Mouse (Mus musculus) gastrocnemius, adult 8-10 months (tissue): Measurements from ENCODE around the gene Ncoa1. TPM values are rescaled to one million over a fixed set of nuclear protein-coding genes. Genes with fewer than 3 reads are reported as not detected.
"Not testable (repeated sequence)": the region's sequence is repeated elsewhere in the genome, so short reads cannot be mapped to it uniquely, and the experiment has no call there.

Source experiments
- DNase-seq, 2 experiments: peaks; one replicate each; pipeline ENCODE4 v3.0.0; 2022; ENCODE audit warnings: low spot score in 2 of 2
- total RNA-seq, 4 experiments: library from RNA; stranded (reverse); gene quantifications; 2 replicates each; pipeline ENCODE4 v1.2.4; 2022

The Ncoa1 gene
- total RNA-seq, 4 experiments from 2014 or later = 22.4 to 31.5 (median 26.2) TPM

DNA sequence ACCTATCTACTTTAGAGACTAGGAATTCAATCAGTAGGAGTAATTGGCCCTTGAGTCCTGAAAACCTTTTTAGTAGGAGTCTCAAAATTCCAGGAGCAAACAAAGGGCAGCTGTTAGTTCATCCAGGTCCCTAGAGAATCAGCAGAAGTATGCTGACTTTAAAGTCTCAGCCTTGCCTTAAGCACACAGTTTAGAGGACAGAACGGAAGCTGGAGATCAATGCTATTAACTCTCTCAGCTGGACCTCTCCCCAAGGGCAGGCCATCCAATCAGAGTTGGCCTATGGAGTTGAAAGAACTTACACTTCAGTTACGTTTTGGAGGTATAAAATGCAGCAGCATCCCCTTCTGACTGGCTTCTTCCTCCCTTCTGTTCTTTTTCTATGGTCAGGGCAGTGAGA is 154.8 kb downstream of the Ncoa1 start:
- no peak for DNase-seq

DNA sequence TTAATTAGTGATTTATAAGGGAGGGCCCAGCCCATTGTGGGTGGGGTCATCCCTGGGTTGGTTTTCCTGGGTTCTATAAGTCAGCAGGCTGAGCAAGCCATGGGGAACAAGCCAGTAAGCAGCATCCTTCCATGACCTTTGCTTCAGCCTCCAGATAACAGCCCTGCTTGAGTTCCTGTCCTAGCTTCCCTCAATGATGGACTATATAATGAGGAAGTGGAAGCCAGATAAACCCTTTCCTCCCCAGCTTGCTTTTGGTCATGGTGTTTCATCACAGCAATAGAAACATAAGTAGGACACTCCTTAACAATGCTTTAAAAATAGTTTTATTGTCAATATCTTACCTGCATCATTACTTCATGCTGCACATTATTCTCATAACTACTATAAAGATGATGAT is 163.2 kb downstream of the Ncoa1 start:
- no peak for DNase-seq

DNA sequence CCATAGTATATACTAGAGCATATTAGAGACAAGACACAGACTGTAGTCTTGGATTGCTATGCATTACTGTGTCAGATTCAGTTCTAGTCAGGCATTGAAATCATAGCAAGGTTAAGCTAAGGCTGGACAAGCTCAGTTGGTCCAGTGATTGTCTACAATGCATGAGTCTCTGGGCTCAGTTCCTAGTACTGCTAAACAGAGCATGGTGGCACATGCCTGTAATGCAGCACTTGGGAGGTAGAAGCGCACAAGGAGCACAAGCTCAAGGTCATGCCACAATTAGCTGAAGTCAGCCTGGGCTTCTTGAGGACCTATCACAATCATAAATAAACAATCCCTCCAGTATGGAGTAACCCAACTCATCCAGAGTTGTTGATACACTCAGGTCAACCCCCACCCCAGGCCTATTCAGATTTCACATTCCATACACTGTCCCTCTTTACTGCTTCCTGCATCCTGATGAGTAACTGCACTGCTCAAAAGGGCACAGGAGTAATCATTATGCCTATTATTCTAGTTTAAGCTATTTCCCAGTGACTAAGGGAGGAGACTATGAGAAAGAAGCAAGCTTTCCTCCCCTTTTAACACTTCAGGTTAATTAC is 170.2 kb downstream of the Ncoa1 start:
- DNase-seq = no peak

DNA sequence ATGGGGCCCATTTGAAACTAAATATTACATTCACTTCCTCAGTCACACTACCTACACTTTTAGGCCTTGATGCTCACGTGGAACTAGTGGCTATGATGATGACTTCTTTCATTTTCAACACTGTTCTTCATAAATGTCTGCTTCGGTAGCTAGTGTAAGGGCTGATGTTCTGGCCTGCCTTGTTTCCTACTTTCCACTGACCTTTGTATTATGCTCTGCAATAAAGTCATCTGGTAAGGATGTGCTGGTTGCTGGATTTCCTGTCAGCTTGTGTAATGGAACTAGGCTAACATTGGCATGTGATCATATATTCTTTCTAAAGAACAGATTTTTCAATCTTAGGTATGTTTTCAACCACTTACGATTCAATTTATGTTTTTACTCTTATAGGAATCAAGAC is 177.7 kb downstream of the Ncoa1 start:
- no peak for DNase-seq

DNA sequence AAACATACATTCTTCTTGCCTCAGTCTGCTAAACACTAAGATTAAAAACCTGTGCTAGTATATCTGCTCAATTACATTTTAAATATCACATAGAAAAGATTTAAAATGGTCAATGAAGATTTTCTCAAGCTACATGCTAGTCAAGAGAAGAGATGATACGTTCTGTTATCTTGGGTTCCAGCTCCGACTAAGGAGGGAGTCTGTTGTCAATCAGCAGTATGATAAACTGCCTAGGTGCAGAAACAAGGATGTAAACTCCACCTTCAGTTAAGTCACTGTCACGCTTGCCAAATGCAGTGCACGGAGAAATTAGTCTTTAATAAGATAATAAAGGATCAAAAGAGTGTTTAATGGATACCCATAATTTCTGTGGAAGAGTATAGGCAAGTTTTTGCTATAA is 178.4 kb downstream of the Ncoa1 start:
- no peak for DNase-seq

DNA sequence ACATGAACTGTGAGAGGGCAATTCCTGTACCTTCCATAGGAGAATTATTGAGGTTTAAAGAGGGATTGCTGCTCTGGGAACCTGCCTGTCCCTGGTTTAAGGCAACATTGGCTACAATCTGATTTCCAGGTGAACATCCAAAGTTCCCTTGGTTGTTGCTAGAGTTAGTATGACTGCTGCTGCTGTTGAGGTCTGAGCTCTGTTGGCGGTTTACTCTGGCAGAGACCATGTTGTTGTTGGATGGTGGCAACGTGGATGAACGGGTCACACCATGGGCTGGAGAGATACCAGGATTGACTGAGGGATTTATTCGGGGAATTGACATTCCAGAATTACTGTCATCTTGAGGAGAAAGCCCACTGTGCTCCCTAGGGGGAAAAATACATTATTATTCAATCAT is 181.1 kb downstream of the Ncoa1 start:
- DNase-seq = no peak

DNA sequence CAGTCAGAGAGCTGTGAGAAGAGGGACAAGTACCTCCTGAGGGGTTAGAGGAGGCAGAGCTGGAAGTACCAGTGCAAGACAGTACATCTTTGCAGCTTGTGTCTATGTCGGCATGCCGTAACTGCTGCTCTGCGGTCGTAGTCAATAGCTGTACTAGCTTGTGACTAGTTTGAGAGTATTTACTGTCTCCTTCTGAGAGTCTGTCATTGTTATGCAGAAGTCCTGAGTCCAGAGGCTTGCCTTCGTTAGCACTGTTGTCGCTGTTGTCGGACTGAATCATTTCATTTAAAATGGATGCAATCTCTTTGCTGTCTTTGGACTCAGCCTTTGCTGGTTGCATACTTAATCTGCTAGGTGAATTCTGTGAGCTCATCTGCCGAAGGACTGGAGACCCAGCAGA is 181.7 kb downstream of the Ncoa1 start:
- DNase-seq = no peak

DNA sequence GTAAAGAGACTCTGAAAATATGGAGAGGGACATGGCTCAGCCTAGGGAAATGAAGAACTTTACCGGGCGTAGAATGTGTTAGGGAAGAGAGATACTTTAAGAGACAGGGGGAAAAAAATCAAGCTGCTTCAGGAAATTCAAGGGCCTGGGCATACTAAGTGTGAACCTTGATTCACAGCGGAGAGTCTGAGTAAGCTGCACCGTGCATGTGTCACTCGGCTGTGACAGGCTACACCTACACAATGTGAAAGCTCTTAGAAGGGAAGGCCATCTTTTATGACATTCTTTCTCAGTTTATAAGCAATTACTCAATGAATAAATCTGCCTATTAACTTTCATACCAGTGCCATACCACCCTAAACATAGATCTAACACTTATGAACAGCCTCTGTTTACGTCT is 183.2 kb downstream of the Ncoa1 start:
- no peak for DNase-seq

DNA sequence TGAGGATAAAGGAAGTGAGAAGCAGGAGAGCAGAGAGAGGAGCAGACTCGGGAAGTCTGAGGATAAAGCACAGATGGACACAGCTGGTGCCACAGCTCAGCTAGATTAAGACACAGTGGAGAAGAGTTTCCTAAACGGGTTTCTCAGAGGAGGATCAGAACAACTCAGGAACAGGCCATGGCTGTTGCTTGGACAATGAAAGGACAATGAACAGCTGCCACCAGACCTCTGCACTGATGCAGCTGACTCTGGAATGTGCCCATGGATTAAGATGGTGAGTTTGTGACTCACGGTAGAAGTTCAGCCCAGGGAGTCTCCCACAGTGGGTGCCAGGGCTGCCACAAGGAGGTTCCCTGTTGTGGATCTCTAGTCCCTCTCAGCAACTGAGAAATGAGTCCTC is 191.8 kb downstream of the Ncoa1 start:
- DNase-seq = no peak

DNA sequence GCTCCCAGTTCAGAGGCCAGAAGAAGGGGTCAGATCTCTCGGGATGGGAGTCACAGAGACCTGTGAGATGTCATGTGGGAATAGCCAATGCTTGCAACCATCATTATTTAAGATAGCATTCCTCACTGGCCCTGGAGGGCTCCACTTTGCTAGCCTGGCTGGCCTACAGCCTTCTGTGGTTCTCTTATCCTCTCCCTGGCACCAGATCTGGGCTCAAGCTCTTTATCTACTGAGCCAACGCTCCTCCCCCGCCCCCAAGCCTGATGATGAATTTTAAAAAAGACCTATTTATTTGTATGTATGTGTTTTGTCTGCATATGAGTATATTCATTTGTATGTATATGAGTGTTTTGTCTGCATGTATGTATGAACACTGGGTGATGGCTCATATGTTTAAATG is 197.1 kb downstream of the Ncoa1 start:
- DNase-seq = no peak

DNA sequence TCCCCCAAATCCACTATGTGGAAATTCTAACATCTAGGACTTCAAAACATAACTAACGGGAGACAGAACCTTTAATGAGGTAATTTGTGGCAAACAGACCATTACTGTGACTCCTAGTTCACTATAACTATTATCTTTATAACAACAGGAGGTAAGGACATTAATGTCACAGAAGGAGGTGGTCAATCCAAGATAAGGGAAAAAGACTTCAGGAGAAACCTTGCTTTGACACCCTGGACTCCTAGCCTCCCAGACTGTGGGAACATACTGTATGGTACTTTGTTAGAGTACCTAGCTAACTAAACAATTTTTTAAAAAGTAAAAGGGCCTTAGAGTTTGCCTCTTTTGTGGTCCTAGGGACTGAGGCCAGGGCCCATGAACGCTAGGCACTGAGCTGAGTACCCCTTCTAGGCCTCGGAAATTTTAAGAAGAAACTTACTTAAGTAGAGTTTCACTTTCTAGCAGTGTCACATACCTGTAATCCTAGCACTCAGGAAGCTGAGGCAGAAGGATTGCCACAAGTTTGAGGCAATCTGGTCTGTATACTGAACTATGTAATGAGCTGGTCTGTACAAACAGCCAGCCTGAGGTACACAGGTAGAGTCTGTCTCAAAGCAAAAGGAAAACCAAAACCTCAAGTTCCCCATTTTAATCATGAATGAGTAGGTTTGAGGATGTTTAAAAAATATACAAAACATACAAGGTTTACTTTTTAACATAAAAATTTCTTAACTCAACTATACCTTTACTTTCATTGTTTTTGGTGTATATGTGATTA is 197.8 kb downstream of the Ncoa1 start:
- DNase-seq = no peak

DNA sequence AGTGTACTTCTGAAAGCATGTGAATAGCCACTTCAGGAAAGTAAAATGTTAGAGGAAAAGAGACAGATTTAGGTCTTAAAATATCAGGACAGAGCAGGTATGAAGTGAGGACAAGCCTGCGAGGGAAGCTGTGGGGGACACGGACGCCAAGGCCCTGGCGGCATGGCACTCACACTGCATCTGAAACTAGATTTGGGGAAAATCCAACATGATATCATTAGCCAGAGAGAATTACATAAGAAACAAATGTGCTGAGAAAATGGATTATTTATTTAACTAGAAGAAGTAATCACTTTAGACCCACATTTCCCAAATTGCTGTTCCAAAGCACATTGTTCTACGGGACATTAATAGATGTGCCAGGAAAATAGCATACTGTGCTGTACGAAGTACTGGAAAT is 205.9 kb downstream of the Ncoa1 start:
- no peak for DNase-seq

DNA sequence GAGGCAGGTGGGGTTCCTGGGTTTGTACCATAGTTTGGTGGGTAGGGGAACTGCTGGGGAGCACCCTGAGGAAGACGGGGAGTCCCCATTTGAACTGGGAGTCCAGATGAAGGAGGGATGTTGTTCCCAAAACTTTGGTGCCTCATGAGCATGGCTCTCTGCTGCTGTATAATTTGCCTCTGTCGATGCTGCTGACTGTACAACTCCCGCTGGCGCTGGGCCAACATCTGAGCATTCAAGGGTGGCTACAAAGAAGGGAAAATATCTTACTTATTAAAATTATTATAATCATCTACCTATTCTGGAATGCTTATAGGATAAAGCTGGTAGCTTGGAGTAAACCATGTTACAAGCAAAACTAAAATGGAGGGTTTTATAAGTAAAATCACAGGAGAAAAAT is 209.2 kb downstream of the Ncoa1 start:
- no peak for DNase-seq

DNA sequence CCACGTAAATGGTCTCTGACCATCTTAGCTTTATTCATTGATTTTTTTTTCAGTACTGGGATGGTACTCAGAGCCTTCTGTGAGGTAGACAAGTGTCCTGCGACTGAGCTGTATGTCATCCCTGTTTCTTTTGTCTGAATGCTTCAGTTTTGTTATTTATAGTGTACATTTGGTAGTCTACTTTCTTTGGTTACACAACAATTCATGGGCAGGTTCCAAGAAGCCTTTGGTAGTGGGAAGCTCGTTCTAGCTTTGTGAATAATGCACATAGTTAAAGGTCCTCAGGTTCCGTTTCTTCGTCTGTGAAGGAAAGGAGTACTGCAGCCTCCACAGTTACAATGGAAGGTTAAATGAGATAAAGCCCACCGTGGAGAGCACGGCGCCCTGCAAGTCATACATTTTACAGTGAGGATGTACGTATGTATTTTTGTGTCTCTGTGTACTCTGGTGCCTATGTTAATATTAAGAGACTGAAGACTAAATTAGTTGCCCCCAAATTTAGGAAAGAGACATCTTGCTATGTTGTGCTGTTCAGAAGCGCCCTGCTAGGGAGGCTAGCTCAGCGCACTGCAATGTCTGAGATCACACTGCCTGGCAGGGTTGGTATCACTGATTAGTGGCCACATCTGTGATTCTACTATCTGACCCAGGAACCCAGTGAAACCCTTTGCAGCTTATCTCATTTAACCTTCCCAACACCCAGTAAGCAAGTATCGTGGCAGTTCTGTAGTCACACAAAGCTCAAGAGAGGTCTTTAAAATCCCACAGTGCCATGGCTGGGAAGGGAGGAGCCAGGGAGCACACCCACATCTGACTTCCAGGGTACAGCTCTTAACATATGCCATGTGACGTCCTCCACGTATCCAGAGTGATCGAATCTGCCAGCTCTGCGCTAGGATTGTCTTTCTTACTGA is 224.0 kb downstream of the Ncoa1 start:
- DNase-seq = peak; percentile 14 to 15

DNA sequence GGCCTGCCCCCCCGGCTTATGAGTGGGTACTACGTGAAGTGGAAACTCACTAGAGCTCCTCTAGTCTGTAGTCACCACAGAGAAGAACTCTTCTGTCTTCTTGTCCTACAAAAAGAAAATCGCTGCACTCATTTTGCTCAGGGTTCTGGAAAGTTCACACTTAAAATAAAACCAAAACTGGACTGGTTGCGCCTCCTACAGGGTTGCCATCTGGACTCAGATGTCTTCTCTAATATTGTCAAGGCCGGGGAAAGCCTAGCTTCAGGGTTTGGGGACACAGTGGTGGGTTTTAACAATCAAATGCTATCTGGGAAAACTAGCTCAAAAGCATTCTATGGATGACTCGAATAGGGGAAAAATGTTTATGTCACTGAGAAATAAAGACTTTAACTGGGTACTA is 227.2 kb downstream of the Ncoa1 start:
- DNase-seq = no peak

DNA sequence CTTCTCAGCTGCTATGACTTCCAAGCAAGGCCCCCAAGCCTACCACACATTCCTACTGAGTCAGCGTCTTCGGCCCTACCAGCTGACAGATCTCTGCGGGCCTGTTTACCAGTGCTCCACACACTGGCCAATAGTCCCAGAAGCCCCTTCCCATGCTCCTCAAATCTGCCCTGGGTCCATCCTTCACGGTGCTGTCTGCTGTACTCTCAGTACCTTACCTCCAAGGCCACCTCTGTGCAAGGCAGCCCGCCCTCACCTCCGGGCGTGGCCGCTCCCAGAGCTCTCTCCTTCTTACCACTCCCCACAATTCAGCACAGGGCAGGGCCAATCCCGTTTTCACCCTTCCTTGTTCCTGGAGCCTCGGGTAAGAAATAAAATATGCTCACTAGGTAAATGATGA is 231.2 kb downstream of the Ncoa1 start:
- DNase-seq = no peak

DNA sequence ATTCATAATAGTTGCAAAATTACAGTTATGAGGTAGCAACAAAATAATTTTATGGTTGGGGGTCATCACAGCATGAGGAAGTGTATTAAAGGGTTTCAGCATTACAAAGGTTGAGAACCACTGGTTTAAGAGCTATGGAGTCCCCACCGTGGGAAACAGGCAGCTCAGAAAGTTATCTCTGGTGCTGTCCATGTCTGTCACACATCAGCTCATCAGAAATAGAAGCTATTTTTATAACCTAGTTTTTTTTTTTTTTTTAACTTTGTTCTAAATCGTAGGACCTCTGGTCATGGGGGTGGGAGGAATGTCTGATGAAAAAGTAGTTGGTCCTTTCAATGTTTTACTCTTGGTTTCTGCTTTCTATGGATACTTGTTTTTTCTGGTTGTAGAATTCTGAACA is 233.2 kb downstream of the Ncoa1 start:
- no peak for DNase-seq

DNA sequence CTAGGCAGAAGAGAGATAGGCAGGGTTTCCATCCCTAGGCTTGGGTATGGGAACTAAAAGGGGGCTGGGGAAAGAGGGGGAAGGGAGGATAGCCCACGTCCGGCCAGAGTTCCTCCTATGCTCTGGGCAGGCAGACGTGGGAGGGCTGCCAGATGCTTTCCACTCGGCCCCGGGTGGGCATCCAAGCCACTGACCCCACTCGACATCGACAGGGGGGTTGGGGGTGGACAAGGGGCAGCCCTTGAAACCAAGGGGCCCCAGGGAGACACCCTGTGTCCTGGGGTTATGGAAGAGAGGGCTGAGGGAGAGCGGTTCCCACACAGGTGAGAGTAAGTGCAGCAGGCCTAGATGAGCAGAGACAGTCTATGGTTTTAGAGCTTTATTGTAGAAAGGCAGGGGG is 236.7 kb downstream of the Ncoa1 start:
- not testable (repeated sequence) for DNase-seq

DNA sequence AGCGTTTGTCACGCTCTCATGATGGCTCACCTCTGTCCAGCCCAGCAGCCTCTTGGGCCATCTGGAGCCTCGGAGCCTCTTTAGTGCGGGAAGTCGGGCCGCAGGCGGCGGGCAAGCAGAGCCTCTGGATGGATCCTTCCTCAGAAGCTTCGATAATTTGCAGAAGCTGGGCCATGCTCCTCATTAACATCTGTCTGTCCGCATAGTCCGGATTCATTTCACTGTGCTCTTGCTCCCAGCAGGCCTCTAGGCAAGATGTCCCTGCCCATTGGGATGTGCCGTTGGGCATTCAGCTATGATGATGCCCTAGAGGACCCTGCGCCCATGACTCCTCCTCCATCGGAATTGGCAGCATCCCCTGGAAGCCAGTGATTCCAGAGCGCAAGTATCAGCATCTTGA is 239.5 kb downstream of the Ncoa1 start:
- no peak for DNase-seq

DNA sequence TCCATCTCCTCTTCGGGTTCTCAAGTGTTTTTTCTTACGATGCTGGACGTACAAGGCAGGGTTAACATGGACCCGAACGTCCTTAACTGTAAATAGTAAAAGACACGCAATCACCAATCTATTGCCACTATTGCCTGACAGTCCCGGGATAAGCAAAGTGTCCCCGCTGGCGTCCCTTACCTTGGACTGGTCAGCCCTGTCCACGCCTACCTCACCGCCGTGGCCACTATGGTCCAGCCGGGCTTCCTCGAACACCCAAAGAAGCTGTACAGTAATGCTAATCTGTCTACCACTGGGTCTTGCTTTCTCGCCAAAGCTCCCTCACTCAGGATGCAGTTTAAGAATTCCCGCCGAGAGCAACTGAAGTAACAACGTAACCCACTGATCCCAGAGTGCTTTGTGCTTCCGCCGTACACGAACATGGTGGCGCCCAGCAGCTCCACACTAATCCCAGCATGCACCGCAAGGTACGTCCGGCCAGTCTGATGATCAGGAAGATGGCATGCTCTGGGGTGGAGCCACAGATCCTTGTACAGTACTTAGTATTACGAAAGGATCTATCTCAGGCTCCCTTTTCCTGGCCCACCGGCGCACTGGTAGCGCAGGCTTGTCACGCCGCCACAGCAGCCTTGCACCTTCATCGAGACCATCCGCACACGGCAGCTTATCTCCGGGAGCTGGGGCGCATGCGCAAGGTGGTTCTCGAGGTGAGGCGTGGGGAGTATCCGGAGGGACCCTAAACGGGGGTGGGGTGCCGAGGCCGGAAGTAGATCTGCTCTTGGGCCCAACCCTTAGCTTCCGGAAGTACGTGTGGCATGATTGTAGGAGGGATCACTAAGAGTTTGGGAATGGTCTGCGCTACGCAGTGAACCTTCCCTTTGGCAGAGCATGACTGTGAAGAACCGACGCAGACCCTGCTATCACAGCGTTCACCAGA is 243.1 kb downstream of the Ncoa1 start, which contains the start of the genes Ptrhd1 and Cenpo:
Gene Ptrhd1 (plus strand): TSS at position 456 of the 937 bp plus-strand sequence.
Gene Cenpo (minus strand): TSS at position 723 of the 937 bp plus-strand sequence.
- peak; percentile 96 for DNase-seq

DNA sequence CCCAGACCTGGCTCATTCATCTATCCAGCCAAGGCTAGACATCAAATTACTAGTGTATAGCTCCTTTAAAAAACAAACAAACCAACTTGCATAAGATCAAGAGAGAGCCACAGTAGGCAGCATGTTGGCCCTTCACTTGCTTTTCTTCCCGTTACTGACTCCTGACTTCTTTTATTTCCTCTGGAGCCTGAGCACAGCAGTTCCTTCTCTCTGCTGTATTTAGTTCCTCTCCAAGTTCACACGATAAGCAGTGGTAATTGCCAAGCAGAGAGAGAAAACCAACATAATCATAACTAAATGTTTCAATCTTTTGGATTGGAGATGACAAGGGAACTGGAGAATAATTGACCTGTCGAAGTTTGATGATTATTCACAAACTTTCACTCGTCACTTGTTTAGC is 244.2 kb downstream of the Ncoa1 start:
- no peak for DNase-seq
